Mouse (Mus musculus): ENCODE measurements at regions not wholly inside any gene's neighbourhood (a gene's known extent, or its start where the extent isn't known, plus 50 kb on each side); places are given as distances from the start of the nearest gene placed in this dataset.

DNA sequence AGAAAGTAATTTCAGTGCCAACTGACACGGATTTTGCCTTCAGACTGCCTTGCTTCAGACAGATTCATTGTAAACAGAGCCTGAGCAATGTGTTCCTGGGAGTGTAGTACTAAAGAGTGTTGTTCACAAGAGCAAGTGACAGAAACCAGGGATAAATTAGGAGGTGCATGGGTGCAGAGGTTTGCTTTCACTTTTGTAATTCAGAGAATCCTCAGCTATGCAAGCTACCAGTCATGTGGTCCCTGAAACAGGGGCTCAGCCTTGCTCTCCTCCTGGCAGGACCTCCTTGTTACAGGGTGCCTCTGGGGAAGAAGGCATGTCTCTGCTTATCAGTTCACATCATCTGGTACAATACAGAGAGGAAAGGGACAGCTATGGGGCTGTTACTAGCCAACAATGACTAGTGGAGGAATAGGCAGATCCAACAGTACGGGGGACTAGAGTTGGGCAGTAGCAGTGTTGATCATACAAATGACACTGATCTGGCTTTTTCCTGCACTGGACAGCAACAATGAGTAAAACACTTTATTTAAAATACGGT is 504.5 kb downstream of the Pdha2 start:
- Histone ChIP-seq H3K27me3 (ENCODE audit: insufficient read depth, low read length) (no peaks in the 10 kb centered on the region), H3K36me3 (replicated peaks) (no peaks in the 10 kb centered on the region), H3K9me3 (replicated peaks) (no peaks in the 10 kb centered on the region), H3K4me3 (ENCODE audit: low read depth, low read length) (no peak overlapping the region), H3K4me1 (ENCODE audit: insufficient read depth, low read depth, low read length) (no peaks in the 10 kb centered on the region)
- ATAC-seq (ENCODE audit: extremely low read depth, insufficient number of reproducible peaks, low FRiP score, poor library complexity, severe bottlenecking): no peak
- TF ChIP-seq POLR2AphosphoS5 (IDR thresholded peaks at IDR 0.05; ENCODE audit: insufficient replicate concordance, low read depth, low read length) (no peak), GATA1 (IDR thresholded peaks at IDR 0.05; ENCODE audit: borderline replicate concordance, low read length) (no peak), GATA2 (IDR thresholded peaks at IDR 0.05; ENCODE audit: borderline replicate concordance, low read depth, low read length) (no peak), CTCF (IDR thresholded peaks at IDR 0.05; ENCODE audit: low read depth, low read length) (no peak), TAL1 (conservative IDR thresholded peaks at IDR 0.05; ENCODE audit: low read depth, low read length) (no peak)
- no peak for DNase-seq (ENCODE audit: low spot score)

DNA sequence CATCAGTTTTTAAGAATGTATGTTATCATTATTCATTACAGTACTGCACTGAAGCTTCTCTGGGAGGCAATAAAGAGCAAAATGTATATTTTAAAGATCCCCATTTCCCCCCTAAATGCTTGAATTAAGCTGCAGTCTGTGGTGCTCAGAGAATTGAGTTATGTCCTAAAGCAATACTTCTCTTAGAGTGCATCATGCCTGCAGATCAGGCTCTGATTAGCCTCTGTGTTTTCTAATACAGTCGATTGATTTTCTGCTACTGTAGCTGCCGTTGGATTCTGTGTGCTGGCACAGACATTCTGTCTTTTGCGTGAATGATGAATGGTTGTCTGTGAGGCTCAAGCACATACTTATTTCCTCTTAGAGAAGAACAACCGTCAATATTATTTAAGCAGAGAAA is 505.4 kb downstream of the Pdha2 start:
- TF ChIP-seq CTCF (IDR thresholded peaks at IDR 0.05; ENCODE audit: low read depth, low read length) (no peak), POLR2AphosphoS5 (IDR thresholded peaks at IDR 0.05; ENCODE audit: insufficient replicate concordance, low read depth, low read length) (no peak), GATA1 (IDR thresholded peaks at IDR 0.05; ENCODE audit: borderline replicate concordance, low read length) (no peak), TAL1 (conservative IDR thresholded peaks at IDR 0.05; ENCODE audit: low read depth, low read length) (no peak), GATA2 (IDR thresholded peaks at IDR 0.05; ENCODE audit: borderline replicate concordance, low read depth, low read length) (no peak)

DNA sequence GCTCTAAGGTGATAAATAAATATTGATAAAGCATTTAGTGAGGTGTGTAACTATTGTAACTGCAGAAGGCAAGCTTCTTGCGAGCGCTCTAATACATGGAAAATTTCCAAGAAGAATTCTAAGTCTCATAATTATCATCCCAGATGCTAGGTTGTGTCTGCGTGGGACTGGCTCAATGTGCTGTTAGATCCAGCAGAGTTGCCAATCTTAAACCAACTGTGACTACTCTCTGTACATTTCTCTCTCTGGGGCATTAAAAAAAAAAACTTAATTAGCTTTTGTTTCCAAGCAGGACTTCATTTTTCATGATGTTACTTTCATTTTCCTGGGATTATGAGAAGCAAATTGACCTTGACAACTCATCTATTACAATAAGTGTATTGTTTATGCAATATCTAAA is 506.6 kb downstream of the Pdha2 start:
- no peak for ATAC-seq (ENCODE audit: extremely low read depth, insufficient number of reproducible peaks, low FRiP score, poor library complexity, severe bottlenecking)
- Histone ChIP-seq H3K4me1 (ENCODE audit: insufficient read depth, low read depth, low read length) (no peaks in the 10 kb centered on the region), H3K36me3 (replicated peaks) (no peaks in the 10 kb centered on the region), H3K4me3 (ENCODE audit: low read depth, low read length) (no peak overlapping the region), H3K9me3 (replicated peaks) (no peaks in the 10 kb centered on the region), H3K27me3 (ENCODE audit: insufficient read depth, low read length) (no peaks in the 10 kb centered on the region)
- TF ChIP-seq CTCF (IDR thresholded peaks at IDR 0.05; ENCODE audit: low read depth, low read length) (no peak), POLR2AphosphoS5 (IDR thresholded peaks at IDR 0.05; ENCODE audit: insufficient replicate concordance, low read depth, low read length) (no peak), GATA1 (IDR thresholded peaks at IDR 0.05; ENCODE audit: borderline replicate concordance, low read length) (no peak), GATA2 (IDR thresholded peaks at IDR 0.05; ENCODE audit: borderline replicate concordance, low read depth, low read length) (no peak), TAL1 (conservative IDR thresholded peaks at IDR 0.05; ENCODE audit: low read depth, low read length) (no peak)
- no peak for DNase-seq (ENCODE audit: low spot score)

More for the DNA sequence above, 505.4 kb downstream of the Pdha2 start:
- H3K4me1 ChIP-seq (ENCODE audit: insufficient read depth, low read depth, low read length): no peaks in the 10 kb centered on the region
- no peaks in the 10 kb centered on the region for H3K36me3 ChIP-seq (replicated peaks)
- no peaks in the 10 kb centered on the region for H3K27me3 ChIP-seq (ENCODE audit: insufficient read depth, low read length)
- no peaks in the 10 kb centered on the region for H3K9me3 ChIP-seq (replicated peaks)
- DNase-seq (ENCODE audit: low spot score) (no peak), ATAC-seq (ENCODE audit: extremely low read depth, insufficient number of reproducible peaks, low FRiP score, poor library complexity, severe bottlenecking) (no peak)
- no peak overlapping the region for H3K4me3 ChIP-seq (ENCODE audit: low read depth, low read length)

DNA sequence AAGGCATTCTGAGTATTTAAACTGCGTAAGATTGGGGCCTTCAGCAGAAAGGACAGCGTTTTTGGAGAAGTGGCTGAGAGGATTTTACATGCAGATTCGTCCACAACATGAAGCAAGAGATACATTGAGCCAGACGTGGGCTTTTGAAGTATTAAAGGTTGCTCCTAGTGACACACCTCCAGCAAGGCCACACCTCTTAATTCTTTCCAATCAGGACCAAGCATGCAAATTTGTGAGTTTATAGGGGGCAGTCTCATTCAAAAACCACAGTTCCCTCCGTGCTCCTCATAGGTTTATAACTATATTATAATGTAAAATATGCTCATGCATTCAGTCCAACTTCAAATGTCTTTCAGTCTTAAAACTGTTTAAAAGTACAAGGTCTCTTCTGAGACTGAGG is 509.2 kb downstream of the Pdha2 start:
- Histone ChIP-seq H3K27me3 (ENCODE audit: insufficient read depth, low read length) (no peaks in the 10 kb centered on the region), H3K36me3 (replicated peaks) (no peaks in the 10 kb centered on the region), H3K4me1 (ENCODE audit: insufficient read depth, low read depth, low read length) (no peaks in the 10 kb centered on the region), H3K9me3 (replicated peaks) (no peaks in the 10 kb centered on the region), H3K4me3 (ENCODE audit: low read depth, low read length) (no peak overlapping the region)
- ATAC-seq (ENCODE audit: extremely low read depth, insufficient number of reproducible peaks, low FRiP score, poor library complexity, severe bottlenecking): peak; percentile 40; the same call in 1 of the 2 replicates
- no peak for DNase-seq (ENCODE audit: low spot score)
- no peak for TF ChIP-seq POLR2AphosphoS5 (IDR thresholded peaks at IDR 0.05; ENCODE audit: insufficient replicate concordance, low read depth, low read length)
- no peak for TF ChIP-seq GATA1 (IDR thresholded peaks at IDR 0.05; ENCODE audit: borderline replicate concordance, low read length)
- TF ChIP-seq TAL1 (conservative IDR thresholded peaks at IDR 0.05; ENCODE audit: low read depth, low read length): no peak
- no peak for TF ChIP-seq GATA2 (IDR thresholded peaks at IDR 0.05; ENCODE audit: borderline replicate concordance, low read depth, low read length)
- TF ChIP-seq CTCF (IDR thresholded peaks at IDR 0.05; ENCODE audit: low read depth, low read length): no peak

DNA sequence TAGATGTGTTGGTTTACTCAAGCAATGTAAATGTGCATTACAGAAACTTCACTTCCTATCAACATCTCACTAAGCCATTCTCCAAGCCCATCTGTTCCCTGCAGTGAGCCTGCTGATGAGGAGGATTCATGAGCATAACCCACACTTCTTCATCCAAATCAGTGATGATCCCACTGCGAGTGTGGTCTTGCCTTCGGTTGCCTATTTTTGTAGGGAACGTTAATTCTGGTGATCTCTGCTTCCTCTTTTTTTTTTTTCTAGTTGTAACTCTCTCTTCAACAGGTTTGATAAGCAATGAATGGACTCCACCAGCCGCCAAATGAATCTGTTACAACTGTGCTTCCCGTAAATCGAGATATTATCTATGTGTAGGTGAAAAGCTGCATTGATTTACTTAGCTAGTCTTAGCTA is 509.9 kb downstream of the Pdha2 start:
- no peak for DNase-seq (ENCODE audit: low spot score)
- Histone ChIP-seq H3K4me3 (ENCODE audit: low read depth, low read length) (no peak overlapping the region), H3K27me3 (ENCODE audit: insufficient read depth, low read length) (no peaks in the 10 kb centered on the region), H3K9me3 (replicated peaks) (no peaks in the 10 kb centered on the region), H3K36me3 (replicated peaks) (no peaks in the 10 kb centered on the region), H3K4me1 (ENCODE audit: insufficient read depth, low read depth, low read length) (no peaks in the 10 kb centered on the region)
- TF ChIP-seq TAL1 (conservative IDR thresholded peaks at IDR 0.05; ENCODE audit: low read depth, low read length) (no peak), GATA2 (IDR thresholded peaks at IDR 0.05; ENCODE audit: borderline replicate concordance, low read depth, low read length) (no peak), POLR2AphosphoS5 (IDR thresholded peaks at IDR 0.05; ENCODE audit: insufficient replicate concordance, low read depth, low read length) (no peak), CTCF (IDR thresholded peaks at IDR 0.05; ENCODE audit: low read depth, low read length) (no peak), GATA1 (IDR thresholded peaks at IDR 0.05; ENCODE audit: borderline replicate concordance, low read length) (no peak)
- ATAC-seq (ENCODE audit: extremely low read depth, insufficient number of reproducible peaks, low FRiP score, poor library complexity, severe bottlenecking): no peak

DNA sequence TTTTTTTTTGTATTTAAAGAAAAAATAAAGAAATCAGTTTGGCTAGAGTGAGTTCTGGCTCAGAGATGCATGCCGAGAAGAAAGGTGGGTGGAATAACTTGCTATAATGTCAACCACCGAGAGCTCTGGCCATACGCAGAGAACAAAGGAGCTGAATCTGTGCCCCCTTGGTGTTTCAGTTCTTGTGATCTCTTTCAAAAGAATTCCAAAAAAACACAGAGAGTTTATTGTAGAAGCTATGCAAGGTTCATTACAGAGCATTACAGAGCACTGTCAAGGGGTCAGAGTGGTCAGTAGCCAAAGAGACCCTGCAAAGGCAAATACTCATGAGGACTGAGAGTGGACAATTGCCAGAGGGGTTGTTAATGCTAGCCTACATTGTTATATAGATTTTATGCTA is 514.9 kb downstream of the Pdha2 start:
- DNase-seq (ENCODE audit: low spot score): no peak
- TF ChIP-seq CTCF (IDR thresholded peaks at IDR 0.05; ENCODE audit: low read depth, low read length) (no peak), POLR2AphosphoS5 (IDR thresholded peaks at IDR 0.05; ENCODE audit: insufficient replicate concordance, low read depth, low read length) (no peak), GATA1 (IDR thresholded peaks at IDR 0.05; ENCODE audit: borderline replicate concordance, low read length) (no peak), GATA2 (IDR thresholded peaks at IDR 0.05; ENCODE audit: borderline replicate concordance, low read depth, low read length) (no peak), TAL1 (conservative IDR thresholded peaks at IDR 0.05; ENCODE audit: low read depth, low read length) (no peak)

More for the DNA sequence above, 514.9 kb downstream of the Pdha2 start:
- Histone ChIP-seq H3K4me3 (ENCODE audit: low read depth, low read length) (no peak overlapping the region), H3K36me3 (replicated peaks) (no peaks in the 10 kb centered on the region), H3K27me3 (ENCODE audit: insufficient read depth, low read length) (no peaks in the 10 kb centered on the region), H3K9me3 (replicated peaks) (no peaks in the 10 kb centered on the region), H3K4me1 (ENCODE audit: insufficient read depth, low read depth, low read length) (no peaks in the 10 kb centered on the region)
- ATAC-seq (ENCODE audit: extremely low read depth, insufficient number of reproducible peaks, low FRiP score, poor library complexity, severe bottlenecking): no peak

Data from G1E (cell line).